Mouse (Mus musculus) neural tube, embryonic 10.5 days (tissue): Measurements from ENCODE around the gene Tatdn3.
"Not testable (repeated sequence)": the region's sequence is repeated elsewhere in the genome, so short reads cannot be mapped to it uniquely, and the experiment has no call there.

Source experiments
- DNase-seq: peaks from one replicate; pipeline ENCODE4 v3.0.0-alpha.2; 2017; ENCODE audit warnings: low spot score; ENCODE audit errors: extremely low spot score

Gene Tatdn3

DNA sequence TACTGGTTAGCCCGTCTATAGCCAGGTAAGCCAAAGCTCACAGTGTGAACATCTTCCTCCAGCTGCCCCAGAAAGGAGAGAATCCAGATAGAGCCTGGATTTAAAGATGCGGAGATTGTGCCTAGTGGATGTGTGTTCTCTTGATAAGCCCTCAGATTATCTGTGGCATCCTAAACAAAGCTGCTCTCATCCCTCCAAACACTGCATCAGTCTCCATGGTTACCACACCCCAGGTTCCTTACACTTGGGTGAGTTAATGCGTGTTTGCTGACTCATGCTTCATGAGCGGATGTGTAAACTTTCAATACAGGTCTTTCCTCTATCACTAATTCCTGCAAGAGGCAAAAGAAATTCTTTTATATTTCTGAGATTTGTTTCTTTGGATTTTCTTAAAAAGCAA, 27.1 kb downstream of the Tatdn3 start:
- no peak for DNase-seq

- DNase-seq, result not testable (repeated sequence)
Observed at GRCm38 (mm10) chr1:191030922-191031425, 31.8 kb downstream of the Tatdn3 start.

DNA sequence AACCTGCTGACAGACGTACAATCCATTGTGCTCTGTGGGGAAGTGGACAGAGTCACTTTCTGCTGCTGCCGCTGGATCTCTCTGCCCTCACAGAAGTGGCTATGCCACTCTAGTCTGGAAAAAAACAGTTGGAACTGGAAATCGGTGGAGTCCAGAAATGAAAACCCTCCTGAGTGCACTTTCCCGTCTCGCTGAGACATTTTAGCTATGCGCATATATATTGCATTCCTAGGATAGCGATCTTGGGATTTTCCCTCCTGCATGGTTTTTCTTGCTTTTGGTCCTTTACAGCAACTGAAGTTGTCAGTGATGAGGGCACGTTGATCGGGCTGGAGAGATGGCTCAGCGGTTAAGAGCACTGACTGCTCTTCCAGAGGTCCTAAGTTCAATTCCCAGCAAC, 32.5 kb downstream of the Tatdn3 start:
- DNase-seq, result no peak

GRCm38 (mm10) chr1:191026021-191026713, 36.6 kb downstream of the Tatdn3 start, which contains the start of gene Flvcr1:
TSS of gene Flvcr1 (minus strand) at chr1:191026158.
- DNase-seq, result peak; percentile 95

GRCm38 (mm10) chr1:191025016-191026012, 37.4 kb downstream of the Tatdn3 start:
- no peak for DNase-seq

GRCm38 (mm10) chr1:191023806-191024205, 38.9 kb downstream of the Tatdn3 start:
- not testable (repeated sequence) for DNase-seq

- DNase-seq, result no peak
Observed at GRCm38 (mm10) chr1:191023140-191023539, 39.6 kb downstream of the Tatdn3 start.

GRCm38 (mm10) chr1:191021016-191021415, 41.7 kb downstream of the Tatdn3 start:
- DNase-seq, result no peak

GRCm38 (mm10) chr1:191020217-191020924, 42.4 kb downstream of the Tatdn3 start:
- DNase-seq, result no peak

GRCm38 (mm10) chr1:191019803-191020202, 42.9 kb downstream of the Tatdn3 start:
- DNase-seq, result no peak

GRCm38 (mm10) chr1:191014271-191014670, 48.5 kb downstream of the Tatdn3 start:
- DNase-seq, result no peak

DNA sequence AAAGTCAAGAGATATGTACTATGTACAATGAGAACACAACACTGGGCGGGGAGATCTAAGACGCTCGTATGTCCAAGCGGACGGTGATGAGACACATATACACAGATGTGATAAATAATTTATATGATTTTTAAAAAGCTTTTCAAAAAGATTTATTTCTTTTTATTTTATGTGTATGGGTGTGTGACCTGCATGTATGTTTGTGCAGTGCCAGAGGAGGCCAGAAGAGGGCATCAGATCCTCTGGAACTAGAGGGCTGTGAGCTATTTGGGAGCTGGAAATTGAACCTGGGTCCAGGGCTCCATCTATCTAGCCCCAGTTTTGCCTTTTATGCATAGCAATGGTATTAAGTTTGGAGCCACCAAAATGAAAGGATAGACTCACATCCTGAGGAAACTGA, 54.0 kb downstream of the Tatdn3 start:
- DNase-seq, result no peak

- no peak for DNase-seq
Observed at GRCm38 (mm10) chr1:191002201-191002600, 60.5 kb downstream of the Tatdn3 start.

DNA sequence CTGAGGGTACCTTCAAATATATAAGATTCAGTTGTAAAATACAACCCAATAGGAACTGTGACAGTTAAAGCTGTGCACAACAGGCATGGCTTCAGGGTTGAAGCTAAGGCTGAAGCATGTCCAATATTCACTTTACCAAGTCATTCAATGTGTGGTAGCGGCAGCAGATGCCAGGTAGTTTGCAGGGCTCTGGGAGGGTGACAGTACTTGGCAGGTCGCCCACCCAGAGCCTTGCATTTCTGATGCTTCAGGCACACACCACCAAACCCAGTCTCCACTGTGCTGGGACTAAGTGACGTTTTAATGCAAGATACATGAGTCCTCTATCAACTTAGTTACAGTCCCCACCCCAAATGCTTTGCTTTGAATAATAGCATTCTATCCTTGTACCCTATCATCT, 62.0 kb downstream of the Tatdn3 start:
- DNase-seq, result no peak

- DNase-seq, result no peak
Observed at GRCm38 (mm10) chr1:190998027-190998426, 64.7 kb downstream of the Tatdn3 start.

DNA sequence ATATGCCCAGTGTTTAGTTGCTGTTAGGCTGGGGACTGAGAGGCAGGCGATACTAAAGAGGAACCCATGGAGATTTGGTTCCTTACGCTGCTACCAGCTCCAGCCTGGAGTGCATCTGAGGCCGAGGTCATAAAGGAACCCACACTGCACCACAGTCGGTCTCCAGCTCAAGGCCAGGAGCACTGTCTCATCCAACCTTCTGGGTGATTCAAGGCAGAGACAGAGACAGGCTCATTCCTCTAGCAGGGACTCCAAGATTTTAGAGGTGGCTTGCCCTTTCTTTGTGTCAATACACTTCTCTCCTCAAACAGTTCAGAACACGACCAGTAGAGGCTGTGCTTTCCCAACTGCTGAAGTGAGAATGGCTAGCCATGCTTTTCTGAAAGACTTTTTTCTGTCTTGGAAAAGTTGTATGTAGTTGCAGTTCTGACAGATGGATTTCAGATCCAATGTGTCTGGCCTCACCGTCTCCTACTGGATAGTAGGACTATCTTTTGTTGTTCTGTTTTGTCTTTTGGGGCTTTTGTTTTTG, 66.3 kb downstream of the Tatdn3 start:
- no peak for DNase-seq
